Mouse (Mus musculus) liver, embryonic 15.5 days (tissue): ENCODE results near the gene Fggy. TPM values are rescaled to one million over a fixed set of nuclear protein-coding genes. Genes with fewer than 3 reads are reported as not detected.

Experiments
- ATAC-seq: fragments of 200-750 bp; cut with Nextera tagmentation; 2 replicates; pipeline ENCODE4 v1.8.0; 2017; ENCODE audit warnings: moderate number of reproducible peaks, mild to moderate bottlenecking, moderate library complexity; ENCODE audit not compliant: insufficient read depth
- H3K27ac ChIP-seq: fragments of 300-500 bp; sonication (generic); replicated peaks from 2 replicates; pipeline ENCODE4 v1.5.1; 2015; ENCODE audit warnings: mild to moderate bottlenecking, inconsistent platforms
- H3K27me3 ChIP-seq: fragments of 300-500 bp; sonication (generic); 2 replicates; pipeline ENCODE4 v1.6.1; 2015; ENCODE audit warnings: mild to moderate bottlenecking, inconsistent platforms
- H3K36me3 ChIP-seq: fragments of 300-500 bp; sonication (generic); replicated peaks from 2 replicates; pipeline ENCODE4 v1.6.1; 2015; ENCODE audit warnings: moderate library complexity, mild to moderate bottlenecking, inconsistent platforms
- H3K4me1 ChIP-seq: fragments of 300-500 bp; sonication (generic); replicated peaks from 2 replicates; pipeline ENCODE4 v1.6.1; 2015; ENCODE audit warnings: inconsistent platforms
- H3K4me2 ChIP-seq: fragments of 300-500 bp; sonication (generic); 2 replicates; pipeline ENCODE4 v1.6.1; 2015; ENCODE audit warnings: moderate library complexity, mild to moderate bottlenecking, inconsistent platforms
- H3K4me3 ChIP-seq: fragments of 300-500 bp; sonication (generic); replicated peaks from 2 replicates; pipeline ENCODE4 v1.5.1; 2015; ENCODE audit warnings: mild to moderate bottlenecking, inconsistent platforms
- H3K9ac ChIP-seq: fragments of 300-500 bp; sonication (generic); 2 replicates; pipeline ENCODE4 v1.6.1; 2015; ENCODE audit warnings: moderate library complexity, mild to moderate bottlenecking, inconsistent platforms
- H3K9me3 ChIP-seq: fragments of 300-500 bp; sonication (generic); replicated peaks from 2 replicates; pipeline ENCODE4 v1.6.1; 2016; ENCODE audit warnings: inconsistent platforms
- WGBS: fragments of 180-500 bp; shearing (Covaris S2); methylation state at CpG from one replicate; pipeline ENCODE4 v1.1.7; 2015; ENCODE audit warnings: mixed read lengths; ENCODE audit not compliant: insufficient replicate concordance; 5-methylcytosine and 5-hydroxymethylcytosine counted together
- polyA plus RNA-seq: library from polyadenylated mRNA; unstranded; fragments of >200 nt; fragmentation: Nextera tagmentation; extraction: Ambion mirVana; gene quantifications from 2 replicates; pipeline ENCODE4 v1.2.1, GENCODE M21; 2015

Gene Fggy
- polyA plus RNA-seq, 1 experiment from 2014 or later: 31.6 TPM

DNA sequence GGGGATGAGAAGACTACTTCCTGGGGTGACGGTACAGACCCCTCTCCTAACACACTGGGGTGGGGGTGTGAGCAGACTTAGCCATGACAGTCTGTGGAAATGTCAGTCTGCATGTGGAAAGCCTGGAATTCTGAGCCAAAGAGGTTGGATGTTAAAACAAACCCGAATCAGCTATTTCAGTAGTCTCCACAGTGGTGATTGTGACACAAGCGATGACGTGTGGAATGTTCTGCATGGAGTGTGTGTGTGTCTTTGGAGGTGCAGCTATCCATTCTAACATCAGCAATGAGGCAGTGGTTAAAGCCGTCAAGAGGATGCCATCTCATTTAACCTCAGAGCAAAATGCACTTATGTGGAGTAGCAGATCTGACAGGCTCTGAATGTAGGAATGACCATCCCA is 192.9 kb downstream of the Fggy start:
- no peak overlapping the region for H3K4me2 ChIP-seq
- no peaks in the 10 kb centered on the region for H3K36me3 ChIP-seq
- no peaks in the 10 kb centered on the region for H3K27me3 ChIP-seq
- no peaks in the 10 kb centered on the region for H3K4me1 ChIP-seq
- H3K27ac ChIP-seq: no peak overlapping the region
- H3K4me3 ChIP-seq: no peak overlapping the region
- WGBS: 74% methylated on average over 5 of the region's 5 CpGs
- H3K9me3 ChIP-seq: no peaks in the 10 kb centered on the region
- ATAC-seq: no peak
- no peak overlapping the region for H3K9ac ChIP-seq

DNA sequence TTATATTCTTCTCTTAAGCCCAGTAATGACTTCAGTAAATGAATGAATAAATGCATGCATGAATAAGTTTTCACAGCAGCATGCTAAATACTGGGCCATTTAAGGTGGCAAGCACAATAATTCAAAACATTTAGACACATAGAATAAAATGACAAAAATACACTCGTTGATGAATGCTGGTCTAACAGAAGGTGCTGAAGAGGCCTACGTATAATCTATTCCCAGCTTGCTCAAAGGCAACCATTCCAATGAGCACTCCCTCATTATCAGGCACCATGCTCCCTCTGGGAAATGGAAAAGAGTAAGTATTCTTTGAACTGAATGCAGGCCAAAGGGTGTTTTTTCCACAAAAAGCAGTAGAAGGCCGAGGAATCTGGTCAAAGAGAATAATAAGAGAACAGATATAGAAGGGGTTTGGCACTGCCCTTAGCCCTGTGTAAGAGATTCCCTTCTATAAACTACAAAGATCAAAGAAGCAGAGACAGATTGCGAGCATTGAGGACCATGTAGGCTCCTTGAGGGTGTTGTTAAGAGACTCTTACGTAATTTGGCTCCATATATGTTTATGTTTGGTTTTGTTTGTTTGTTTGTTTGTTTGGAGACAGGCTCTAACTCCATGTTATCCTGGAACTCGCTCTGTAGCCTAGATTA is 195.4 kb downstream of the Fggy start:
- ATAC-seq: no peak
- 63% methylated on average over 6 of the region's 6 CpGs for WGBS
- H3K4me1 ChIP-seq: no peaks in the 10 kb centered on the region

DNA sequence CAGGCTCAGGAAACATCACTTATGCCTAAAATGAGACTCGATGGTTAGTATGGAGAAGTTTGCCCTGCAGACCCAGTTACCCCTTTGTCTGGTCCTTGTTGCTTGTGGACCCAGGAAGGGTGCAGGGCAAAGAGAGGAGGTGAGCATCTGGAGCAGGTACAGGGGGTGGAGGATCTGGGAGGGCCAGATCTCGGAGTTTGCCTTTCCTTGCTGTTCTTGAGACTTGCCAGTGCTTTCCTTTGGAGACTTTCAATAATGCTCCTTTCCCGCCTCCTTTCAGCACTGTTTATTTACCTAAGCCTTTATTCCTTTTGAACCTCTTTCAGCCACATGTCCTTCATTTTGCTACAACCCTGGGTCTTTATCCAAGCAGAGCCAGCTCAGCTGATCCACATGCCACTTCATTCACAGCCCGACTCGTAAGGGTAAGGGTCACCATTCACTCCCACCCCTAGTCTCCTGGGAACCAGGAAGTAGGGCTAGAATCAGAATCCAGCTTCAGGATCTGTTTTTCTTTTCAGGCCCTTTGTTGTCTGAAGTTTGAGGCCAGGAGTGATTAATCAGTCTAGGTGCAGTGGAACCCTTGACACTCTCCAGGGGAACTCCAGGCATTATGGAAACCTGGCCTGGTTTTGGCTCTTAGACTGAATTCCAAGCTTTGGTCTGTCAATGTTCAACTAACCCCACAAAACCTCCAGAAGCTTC is 201.9 kb downstream of the Fggy start:
- Histone ChIP-seq H3K27ac (no peak overlapping the region), H3K4me3 (no peak overlapping the region), H3K9me3 (no peaks in the 10 kb centered on the region), H3K4me1 (no peaks in the 10 kb centered on the region), H3K4me2 (no peak overlapping the region), H3K9ac (no peak overlapping the region), H3K36me3 (no peaks in the 10 kb centered on the region), H3K27me3 (no peaks in the 10 kb centered on the region)
- ATAC-seq: no peak
- 60% methylated on average over 5 of the region's 5 CpGs for WGBS

More for the DNA sequence above, 195.4 kb downstream of the Fggy start:
- Histone ChIP-seq H3K4me3 (no peak overlapping the region), H3K27me3 (no peaks in the 10 kb centered on the region), H3K9ac (no peak overlapping the region), H3K9me3 (no peaks in the 10 kb centered on the region), H3K36me3 (no peaks in the 10 kb centered on the region), H3K27ac (no peak overlapping the region), H3K4me2 (no peak overlapping the region)

DNA sequence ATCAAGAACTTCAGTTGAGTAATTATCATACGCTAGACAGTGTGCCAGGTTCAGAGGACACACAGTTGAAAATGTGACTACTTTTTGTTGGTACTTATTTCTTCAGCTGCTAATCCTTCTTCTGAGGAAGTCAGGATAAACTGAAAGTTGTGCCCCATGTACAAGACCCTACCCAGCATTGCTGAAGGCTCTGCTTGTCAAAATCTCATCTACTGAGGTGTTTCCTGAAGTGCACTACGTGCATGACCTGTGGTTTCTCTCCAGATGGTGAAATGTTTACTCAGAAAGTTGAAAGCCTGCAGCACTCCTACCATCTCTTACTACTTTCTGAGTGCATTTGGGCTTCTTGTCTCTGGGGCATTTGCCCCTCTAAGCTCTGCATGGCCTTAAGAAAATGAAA is 208.1 kb downstream of the Fggy start:
- no peak overlapping the region for H3K27ac ChIP-seq
- no peak for ATAC-seq

DNA sequence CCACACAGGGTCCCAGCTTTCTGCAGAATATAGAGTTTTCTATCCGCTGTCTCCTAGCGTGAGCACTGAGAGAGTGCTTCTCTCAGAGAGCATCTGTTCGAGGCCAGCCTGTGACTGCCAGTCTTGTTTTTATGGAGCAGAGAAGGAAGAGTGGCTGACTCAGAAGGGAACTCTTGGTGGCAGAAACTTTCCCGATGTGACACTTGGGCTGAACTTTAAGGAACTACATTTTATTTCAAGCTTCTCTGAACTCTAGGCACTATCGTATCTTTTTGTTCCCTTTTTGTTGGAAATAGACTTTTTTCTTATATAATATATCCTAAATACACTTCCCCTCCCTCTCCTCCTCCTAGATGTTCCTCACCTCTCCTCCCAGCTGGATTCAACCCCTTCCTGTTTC is 213.2 kb downstream of the Fggy start:
- H3K4me2 ChIP-seq: no peak overlapping the region
- H3K36me3 ChIP-seq: no peaks in the 10 kb centered on the region
- 44% methylated on average over 5 of the region's 5 CpGs for WGBS
- H3K27ac ChIP-seq: no peak overlapping the region
- no peak overlapping the region for H3K9ac ChIP-seq
- H3K9me3 ChIP-seq: no peaks in the 10 kb centered on the region
- no peak overlapping the region for H3K4me3 ChIP-seq
- H3K27me3 ChIP-seq: no peaks in the 10 kb centered on the region
- no peak for ATAC-seq
- no peaks in the 10 kb centered on the region for H3K4me1 ChIP-seq

More for the DNA sequence above, 208.1 kb downstream of the Fggy start:
- H3K4me3 ChIP-seq: no peak overlapping the region
- no peak overlapping the region for H3K4me2 ChIP-seq
- H3K27me3 ChIP-seq: no peaks in the 10 kb centered on the region
- WGBS: 35% methylated on average over 2 of the region's 2 CpGs
- no peaks in the 10 kb centered on the region for H3K4me1 ChIP-seq
- no peaks in the 10 kb centered on the region for H3K9me3 ChIP-seq
- no peak overlapping the region for H3K9ac ChIP-seq
- no peaks in the 10 kb centered on the region for H3K36me3 ChIP-seq

DNA sequence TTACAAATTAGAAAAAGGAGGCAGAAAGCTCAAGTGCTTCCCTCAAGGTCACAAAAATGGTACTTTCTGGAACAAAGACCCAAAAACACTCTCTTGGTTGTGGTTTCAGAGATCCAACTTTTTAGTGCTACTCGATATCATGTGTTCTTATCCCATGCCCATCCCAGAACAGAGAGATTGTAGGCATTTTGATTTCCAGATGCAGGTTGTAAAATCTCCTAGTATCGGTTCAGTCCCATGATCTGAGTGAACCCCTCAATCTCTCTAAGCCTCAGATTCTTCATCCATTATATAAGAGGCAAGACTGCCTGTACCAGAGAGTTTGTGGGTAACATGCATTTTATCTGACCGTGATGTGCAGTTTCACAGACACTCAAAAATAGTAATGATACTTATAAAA is 214.2 kb downstream of the Fggy start:
- Histone ChIP-seq H3K4me3 (no peak overlapping the region), H3K27ac (no peak overlapping the region), H3K9me3 (no peaks in the 10 kb centered on the region), H3K9ac (no peak overlapping the region), H3K4me1 (no peaks in the 10 kb centered on the region), H3K36me3 (no peaks in the 10 kb centered on the region), H3K27me3 (no peaks in the 10 kb centered on the region), H3K4me2 (no peak overlapping the region)
- 63% methylated on average over 3 of the region's 3 CpGs for WGBS
- no peak for ATAC-seq

DNA sequence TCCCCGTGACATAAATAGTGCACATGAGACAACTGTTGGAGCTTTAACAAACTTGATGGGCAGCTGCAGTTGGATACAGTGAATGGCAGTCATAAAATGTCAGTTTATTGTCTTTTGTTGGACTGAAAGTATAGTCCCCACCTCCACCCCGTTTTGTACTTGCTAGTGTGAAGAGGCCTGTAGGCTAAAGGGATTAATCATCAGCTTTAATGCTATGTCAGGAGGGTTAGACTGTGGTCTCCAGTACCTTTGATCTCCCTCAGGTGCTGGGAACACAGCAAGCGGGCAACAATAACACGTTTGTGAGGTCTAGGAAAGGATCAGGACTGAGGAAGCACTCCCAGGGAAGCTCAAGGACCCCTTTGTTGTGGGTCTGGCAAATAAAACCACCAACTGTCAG is 214.6 kb downstream of the Fggy start:
- H3K27me3 ChIP-seq: no peaks in the 10 kb centered on the region
- no peak overlapping the region for H3K9ac ChIP-seq
- WGBS: 46% methylated on average over 4 of the region's 4 CpGs
- H3K36me3 ChIP-seq: no peaks in the 10 kb centered on the region
- no peak for ATAC-seq
- no peak overlapping the region for H3K27ac ChIP-seq
- no peak overlapping the region for H3K4me2 ChIP-seq
- no peak overlapping the region for H3K4me3 ChIP-seq
- H3K9me3 ChIP-seq: no peaks in the 10 kb centered on the region
- no peaks in the 10 kb centered on the region for H3K4me1 ChIP-seq

DNA sequence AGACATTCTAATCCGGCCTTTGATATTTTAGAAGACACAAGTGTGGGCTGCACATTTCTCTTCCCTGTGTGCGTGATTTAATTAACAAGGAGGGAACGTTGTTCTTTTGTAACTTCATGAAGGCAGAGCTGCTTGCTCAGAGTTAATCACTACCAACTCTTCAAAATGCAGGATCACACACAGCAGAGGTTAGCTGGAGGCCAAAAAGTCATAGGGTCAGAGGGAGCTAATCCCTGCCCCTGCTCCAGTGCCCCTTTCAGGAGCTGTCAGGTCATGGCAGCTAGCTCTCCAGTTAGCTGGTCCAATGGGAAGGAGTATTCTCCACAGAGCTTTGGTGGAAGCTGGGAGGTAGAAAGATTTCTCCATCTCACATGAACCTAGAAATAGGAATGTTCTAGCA is 215.4 kb downstream of the Fggy start:
- Histone ChIP-seq H3K9me3 (no peaks in the 10 kb centered on the region), H3K4me1 (no peaks in the 10 kb centered on the region), H3K27me3 (no peaks in the 10 kb centered on the region), H3K9ac (no peak overlapping the region), H3K4me2 (no peak overlapping the region), H3K4me3 (no peak overlapping the region), H3K27ac (no peak overlapping the region), H3K36me3 (no peaks in the 10 kb centered on the region)
- WGBS: 50% methylated on average over 3 of the region's 3 CpGs
- ATAC-seq: no peak

DNA sequence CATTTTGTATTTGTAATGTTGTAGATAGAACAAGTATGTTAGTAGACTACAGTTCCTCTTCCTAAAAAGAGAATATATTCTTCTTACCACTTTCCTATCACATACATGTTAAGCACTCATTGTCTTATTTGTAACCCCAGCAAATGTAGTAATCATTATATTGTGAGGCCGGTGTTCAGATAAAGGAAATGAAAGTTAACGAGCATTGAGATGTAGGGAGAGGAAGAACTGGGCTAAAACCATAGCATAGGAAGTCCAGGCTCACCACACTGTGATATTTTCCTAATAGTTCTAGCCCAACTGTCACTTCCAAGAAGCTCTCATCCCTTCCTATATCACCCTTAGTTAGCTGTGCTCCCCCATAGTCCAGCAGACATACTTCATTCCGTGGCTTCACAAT is 218.3 kb downstream of the Fggy start:
- ATAC-seq: no peak

DNA sequence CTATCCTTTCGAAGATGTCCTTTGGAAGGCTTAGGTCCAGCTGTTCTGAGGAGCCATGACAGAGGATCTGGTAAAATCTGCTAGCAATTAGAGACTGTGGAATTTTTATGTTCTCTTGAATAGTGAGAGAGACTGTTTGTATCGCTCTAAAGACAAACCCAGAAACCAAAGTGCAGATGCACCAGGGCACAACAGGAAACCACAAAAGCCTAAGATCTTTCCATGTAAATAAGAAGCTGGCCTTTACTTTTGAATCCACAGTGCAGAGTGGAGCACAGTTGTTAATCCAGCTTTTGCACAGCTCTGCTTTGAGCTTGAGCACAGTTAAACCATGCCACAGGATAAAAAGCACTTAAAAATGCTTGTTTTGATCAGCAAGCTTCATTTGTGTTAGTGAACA is 220.5 kb downstream of the Fggy start:
- H3K9ac ChIP-seq: no peak overlapping the region
- H3K36me3 ChIP-seq: no peaks in the 10 kb centered on the region
- no peaks in the 10 kb centered on the region for H3K4me1 ChIP-seq
- H3K4me2 ChIP-seq: no peak overlapping the region
- no peaks in the 10 kb centered on the region for H3K27me3 ChIP-seq
- no peak overlapping the region for H3K27ac ChIP-seq
- no peak for ATAC-seq
- H3K4me3 ChIP-seq: no peak overlapping the region
- H3K9me3 ChIP-seq: no peaks in the 10 kb centered on the region
- WGBS: 48% methylated on average over 2 of the region's 2 CpGs

More for the DNA sequence above, 218.3 kb downstream of the Fggy start:
- 53% methylated on average over 3 of the region's 3 CpGs for WGBS
- Histone ChIP-seq H3K27me3 (no peaks in the 10 kb centered on the region), H3K4me1 (no peaks in the 10 kb centered on the region), H3K27ac (no peak overlapping the region), H3K4me3 (no peak overlapping the region), H3K9ac (no peak overlapping the region), H3K36me3 (no peaks in the 10 kb centered on the region), H3K4me2 (no peak overlapping the region), H3K9me3 (no peaks in the 10 kb centered on the region)

DNA sequence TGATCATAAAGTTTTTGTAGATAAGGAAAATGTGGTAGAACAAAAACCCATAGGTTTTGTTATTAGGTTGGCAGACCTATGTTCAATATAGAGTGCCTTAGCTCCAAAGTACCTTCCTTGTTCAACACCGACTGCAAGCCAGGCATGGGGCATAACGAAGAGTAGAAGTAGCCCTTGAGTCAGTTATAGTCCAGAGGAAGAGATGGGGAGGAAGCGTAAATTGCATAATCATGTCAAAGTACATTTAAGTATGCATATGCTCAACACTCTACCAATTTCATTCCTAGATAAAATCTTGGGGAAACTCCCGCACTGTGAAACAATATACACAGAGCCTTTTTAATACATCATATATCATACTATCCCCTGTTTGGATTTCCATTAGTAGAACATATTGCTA is 221.2 kb downstream of the Fggy start:
- Histone ChIP-seq H3K27ac (no peak overlapping the region), H3K4me2 (no peak overlapping the region), H3K9me3 (no peaks in the 10 kb centered on the region), H3K27me3 (no peaks in the 10 kb centered on the region), H3K4me3 (no peak overlapping the region), H3K9ac (no peak overlapping the region), H3K4me1 (no peaks in the 10 kb centered on the region), H3K36me3 (no peaks in the 10 kb centered on the region)
- ATAC-seq: no peak
- WGBS: 49% methylated on average over 4 of the region's 4 CpGs
